Mouse (Mus musculus) kidney, embryonic 14.5 days (tissue): Measurements from ENCODE around the gene Kcnj2. TPM values are rescaled to one million over a fixed set of nuclear protein-coding genes. Genes with fewer than 3 reads are reported as not detected.

Experiments
- ATAC-seq: fragments of 200-750 bp; cut with Nextera tagmentation; 2 replicates; pipeline ENCODE4 v1.8.0; 2017; ENCODE audit warnings: moderate number of reproducible peaks, mild to moderate bottlenecking, moderate TSS enrichment, moderate library complexity; ENCODE audit not compliant: low FRiP score, low TSS enrichment
- H3K27ac ChIP-seq: fragments of 300-500 bp; sonication (generic); 2 replicates; pipeline ENCODE4 v1.5.1; 2014; ENCODE audit warnings: low read depth, mild to moderate bottlenecking, low read length, moderate library complexity, mixed read lengths
- H3K27me3 ChIP-seq: fragments of 300-500 bp; sonication (generic); 2 replicates; pipeline ENCODE4 v1.6.1; 2014; ENCODE audit warnings: mild to moderate bottlenecking, low read length; ENCODE audit not compliant: control insufficient read depth, insufficient read depth
- H3K36me3 ChIP-seq: fragments of 300-500 bp; sonication (generic); 2 replicates; pipeline ENCODE4 v1.6.1; 2014; ENCODE audit warnings: low read length, mixed read lengths; ENCODE audit not compliant: control insufficient read depth, insufficient read depth
- H3K4me1 ChIP-seq: fragments of 300-500 bp; sonication (generic); 2 replicates; pipeline ENCODE4 v1.6.1; 2014; ENCODE audit warnings: low read length, mixed read lengths; ENCODE audit not compliant: control insufficient read depth, insufficient read depth
- H3K4me2 ChIP-seq: fragments of 300-500 bp; sonication (generic); replicated peaks from 2 replicates; pipeline ENCODE4 v1.6.1; 2014; ENCODE audit warnings: low read depth, mild to moderate bottlenecking, low read length
- H3K4me3 ChIP-seq: fragments of 300-500 bp; sonication (generic); 2 replicates; pipeline ENCODE4 v1.5.1; 2014; ENCODE audit warnings: mild to moderate bottlenecking, low read length
- H3K9ac ChIP-seq: fragments of 300-500 bp; sonication (generic); 2 replicates; pipeline ENCODE4 v1.6.1; 2014; ENCODE audit warnings: low read depth, mild to moderate bottlenecking, low read length, moderate library complexity
- H3K9me3 ChIP-seq: fragments of 300-500 bp; sonication (generic); 2 replicates; pipeline ENCODE4 v1.6.1; 2016; ENCODE audit warnings: low read length; ENCODE audit not compliant: control insufficient read depth
- WGBS: fragments of 180-500 bp; shearing (Covaris S2); extraction: QIAGEN DNeasy Blood & Tissue Kit; methylation state at CpG from one replicate; pipeline ENCODE4 v1.1.7; 2014; 5-methylcytosine and 5-hydroxymethylcytosine counted together
- polyA plus RNA-seq: library from polyadenylated mRNA; unstranded; fragments of >200 nt; fragmentation: Nextera tagmentation; extraction: Ambion mirVana; gene quantifications from 2 replicates; pipeline ENCODE4 v1.2.1, GENCODE M21; 2014

The Kcnj2 gene
- polyA plus RNA-seq, 1 experiment from 2014 or later: 0.68 TPM

DNA sequence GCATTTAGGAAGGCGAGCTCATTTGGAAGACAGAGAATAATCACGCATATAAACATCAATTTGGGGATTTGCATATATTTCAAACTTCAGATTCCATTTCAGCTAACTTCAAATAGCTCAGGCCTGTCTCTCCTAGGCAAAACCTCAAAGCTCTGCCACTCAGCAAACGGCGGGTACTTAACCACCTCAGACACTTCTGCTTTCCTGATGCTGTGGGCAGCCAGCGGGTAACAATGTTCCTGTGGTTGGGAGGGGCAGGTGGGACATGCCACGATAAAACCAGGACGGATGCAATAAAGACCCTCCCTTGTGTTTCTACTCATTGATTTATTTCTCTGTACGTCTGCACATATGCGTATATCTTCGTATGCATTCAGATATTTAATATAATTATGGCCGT is 12.1 kb downstream of the Kcnj2 start:
- no peak for ATAC-seq
- H3K36me3 ChIP-seq: no peaks in the 10 kb centered on the region; the same call in 1 of the 2 replicates
- H3K9ac ChIP-seq: no peak overlapping the region
- no peak overlapping the region for H3K27ac ChIP-seq
- H3K4me3 ChIP-seq: no peak overlapping the region
- no peaks in the 10 kb centered on the region for H3K27me3 ChIP-seq
- H3K9me3 ChIP-seq: no peaks in the 10 kb centered on the region
- H3K4me1 ChIP-seq: no peaks in the 10 kb centered on the region
- no peak overlapping the region for H3K4me2 ChIP-seq
- WGBS: 82% methylated on average over 11 of the region's 11 CpGs

DNA sequence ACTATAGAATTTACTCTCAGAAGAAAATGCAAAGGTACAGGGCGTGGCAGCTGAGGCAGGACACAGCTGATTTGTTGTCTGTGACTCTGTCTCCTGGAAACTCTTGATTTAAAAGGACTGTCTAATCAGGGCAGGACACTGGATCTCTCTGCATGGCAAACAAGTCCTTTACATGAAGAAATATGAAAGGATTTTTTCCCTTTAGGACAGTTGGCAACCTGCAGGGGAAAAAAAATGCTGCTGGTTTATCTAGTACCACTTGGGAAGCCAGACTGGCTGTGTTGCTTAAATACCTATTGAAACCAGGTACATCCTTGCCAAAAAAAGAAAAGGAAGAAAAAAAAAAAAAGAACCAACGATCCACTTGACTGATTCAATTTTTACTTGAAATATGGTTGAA is 17.0 kb downstream of the Kcnj2 start:
- no peaks in the 10 kb centered on the region for H3K9me3 ChIP-seq
- H3K9ac ChIP-seq: no peak overlapping the region
- 79% methylated on average over 2 of the region's 2 CpGs for WGBS
- peaks cover 5% of the 10 kb centered on the region; the same call in 1 of the 2 replicates for H3K27me3 ChIP-seq
- H3K4me3 ChIP-seq: no peak overlapping the region
- no peak overlapping the region for H3K4me2 ChIP-seq
- H3K4me1 ChIP-seq: no peaks in the 10 kb centered on the region
- no peak overlapping the region for H3K27ac ChIP-seq
- H3K36me3 ChIP-seq: no peaks in the 10 kb centered on the region
- no peak for ATAC-seq

DNA sequence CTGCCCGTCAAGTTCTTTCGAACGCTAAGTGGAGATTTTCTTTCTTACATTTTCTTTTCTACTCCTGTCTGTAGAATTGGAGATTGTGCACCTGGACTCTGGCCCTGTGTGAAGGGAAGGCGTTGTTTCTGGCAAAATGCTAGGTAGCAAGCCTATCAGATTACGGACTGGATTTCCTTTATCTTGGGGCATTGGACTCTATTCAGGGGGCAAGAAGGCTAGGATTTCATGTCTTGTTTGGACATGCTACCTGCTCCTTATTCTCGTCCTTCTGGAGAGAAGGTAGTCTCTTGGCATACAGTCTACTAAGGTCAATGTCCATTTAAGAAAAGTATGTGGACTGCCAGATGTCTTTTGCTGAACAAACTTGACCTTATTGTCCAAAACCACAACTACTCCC is 21.0 kb downstream of the Kcnj2 start:
- no peak overlapping the region for H3K4me3 ChIP-seq
- no peaks in the 10 kb centered on the region for H3K9me3 ChIP-seq
- no peak overlapping the region for H3K9ac ChIP-seq
- ATAC-seq: no peak
- WGBS: 46% methylated on average over 6 of the region's 6 CpGs
- H3K36me3 ChIP-seq: no peaks in the 10 kb centered on the region
- H3K4me2 ChIP-seq: no peak overlapping the region
- H3K27ac ChIP-seq: no peak overlapping the region
- H3K27me3 ChIP-seq: peaks cover 10% of the 10 kb centered on the region; the same call in 1 of the 2 replicates
- peaks cover 5% of the 10 kb centered on the region; the same call in 1 of the 2 replicates for H3K4me1 ChIP-seq

DNA sequence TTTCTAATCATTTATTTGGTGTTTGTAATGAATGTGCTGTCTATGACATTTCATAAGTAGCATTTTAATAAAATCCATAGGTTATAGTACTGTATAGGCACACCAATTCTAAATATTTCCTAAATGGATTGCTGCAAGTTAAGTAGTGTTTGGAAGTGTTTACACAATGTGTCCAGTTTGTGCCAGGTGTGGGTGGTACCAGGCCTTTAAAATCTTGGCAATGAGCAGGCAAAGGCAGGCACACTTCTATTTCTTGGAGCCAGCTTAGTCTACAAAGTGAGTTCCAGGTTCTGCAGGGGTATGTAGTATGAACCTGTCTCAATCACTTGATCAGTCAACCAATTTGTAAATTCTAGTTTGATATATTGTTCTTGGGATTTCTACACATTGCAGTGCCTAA is 22.3 kb downstream of the Kcnj2 start:
- no peaks in the 10 kb centered on the region for H3K9me3 ChIP-seq

DNA sequence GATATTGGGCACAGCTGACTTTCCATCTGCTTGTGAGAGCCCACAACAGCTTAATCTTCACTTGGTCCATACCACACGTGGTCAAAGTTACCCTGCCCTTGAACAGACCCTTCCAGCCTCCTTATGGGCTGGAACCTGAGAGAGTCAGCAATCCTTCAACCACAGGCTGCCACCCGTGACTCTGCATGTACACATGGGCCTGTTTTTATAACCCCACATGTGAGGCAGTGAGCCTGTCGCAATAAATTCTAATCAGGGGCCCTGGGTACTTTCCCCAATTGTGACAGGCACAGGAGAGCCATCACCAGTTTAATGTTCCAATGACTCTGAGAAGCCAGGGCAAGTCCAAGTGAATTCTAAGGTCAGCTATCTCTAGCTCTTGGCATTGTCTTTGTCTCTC is 22.8 kb downstream of the Kcnj2 start:
- peaks cover 10% of the 10 kb centered on the region; the same call in 1 of the 2 replicates for H3K27me3 ChIP-seq
- H3K36me3 ChIP-seq: no peaks in the 10 kb centered on the region
- no peaks in the 10 kb centered on the region for H3K9me3 ChIP-seq
- H3K9ac ChIP-seq: no peak overlapping the region
- peak; percentile 93 for ATAC-seq
- WGBS: 9% methylated on average over 3 of the region's 3 CpGs
- no peak overlapping the region for H3K4me2 ChIP-seq
- H3K4me3 ChIP-seq: no peak overlapping the region
- H3K4me1 ChIP-seq: peaks cover 5% of the 10 kb centered on the region; the same call in 1 of the 2 replicates
- no peak overlapping the region for H3K27ac ChIP-seq

More for the DNA sequence above, 22.3 kb downstream of the Kcnj2 start:
- H3K4me2 ChIP-seq: no peak overlapping the region
- H3K4me3 ChIP-seq: no peak overlapping the region
- no peak overlapping the region for H3K9ac ChIP-seq
- peaks cover 10% of the 10 kb centered on the region; the same call in 1 of the 2 replicates for H3K27me3 ChIP-seq
- peaks cover 5% of the 10 kb centered on the region; the same call in 1 of the 2 replicates for H3K4me1 ChIP-seq
- no peaks in the 10 kb centered on the region for H3K36me3 ChIP-seq
- no peak overlapping the region for H3K27ac ChIP-seq
- ATAC-seq: no peak

DNA sequence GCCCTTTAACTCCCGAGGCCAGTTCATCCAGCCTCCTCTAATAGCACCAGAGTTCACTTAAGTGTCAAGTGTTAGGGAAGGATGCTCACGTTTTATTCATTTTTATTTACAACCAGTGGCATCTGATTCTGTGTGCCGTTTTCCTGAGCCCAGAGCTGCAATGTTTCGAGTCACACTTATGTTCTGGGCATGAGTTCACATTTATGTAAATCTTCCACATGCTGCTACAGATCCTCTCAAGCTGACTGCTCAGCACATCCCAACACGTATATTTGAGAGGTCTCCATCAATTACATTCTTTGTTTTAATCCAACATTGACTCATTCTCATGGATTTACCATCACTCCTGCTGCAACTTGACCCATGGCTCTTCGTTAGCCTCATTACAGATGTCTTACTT is 25.2 kb downstream of the Kcnj2 start:
- 55% methylated on average over 6 of the region's 6 CpGs for WGBS
- H3K36me3 ChIP-seq: no peaks in the 10 kb centered on the region

DNA sequence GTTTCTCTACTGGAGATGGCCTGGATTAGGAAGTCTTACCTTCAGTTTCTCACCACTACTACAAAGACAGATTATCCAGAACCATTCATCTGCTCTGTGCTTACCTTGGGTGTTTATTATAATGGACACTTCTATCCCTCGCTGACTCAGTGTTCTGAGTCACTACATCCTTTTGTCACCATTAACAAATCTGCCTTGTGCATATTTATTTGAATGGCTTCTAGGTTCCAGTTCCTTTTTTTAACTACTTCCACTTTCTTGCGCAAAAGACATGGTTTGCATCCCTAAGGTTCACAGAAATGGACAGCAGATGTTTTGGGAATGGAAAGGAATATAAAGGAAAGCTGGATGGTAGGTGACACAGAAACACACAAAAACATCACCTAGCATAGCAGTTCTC is 27.0 kb downstream of the Kcnj2 start:
- no peak for ATAC-seq
- 94% methylated on average over 2 of the region's 2 CpGs for WGBS
- Histone ChIP-seq H3K4me2 (no peak overlapping the region), H3K9ac (no peak overlapping the region), H3K4me1 (peaks cover 5% of the 10 kb centered on the region; the same call in 1 of the 2 replicates), H3K9me3 (no peaks in the 10 kb centered on the region), H3K4me3 (no peak overlapping the region), H3K36me3 (no peaks in the 10 kb centered on the region), H3K27ac (no peak overlapping the region), H3K27me3 (peaks cover 5% of the 10 kb centered on the region; the same call in 1 of the 2 replicates)

More for the DNA sequence above, 25.2 kb downstream of the Kcnj2 start:
- no peak for ATAC-seq
- no peaks in the 10 kb centered on the region for H3K9me3 ChIP-seq
- no peak overlapping the region for H3K9ac ChIP-seq
- peaks cover 7% of the 10 kb centered on the region; the same call in 1 of the 2 replicates for H3K27me3 ChIP-seq
- no peak overlapping the region for H3K4me3 ChIP-seq
- H3K27ac ChIP-seq: no peak overlapping the region
- H3K4me1 ChIP-seq: peaks cover 5% of the 10 kb centered on the region; the same call in 1 of the 2 replicates
- no peak overlapping the region for H3K4me2 ChIP-seq

DNA sequence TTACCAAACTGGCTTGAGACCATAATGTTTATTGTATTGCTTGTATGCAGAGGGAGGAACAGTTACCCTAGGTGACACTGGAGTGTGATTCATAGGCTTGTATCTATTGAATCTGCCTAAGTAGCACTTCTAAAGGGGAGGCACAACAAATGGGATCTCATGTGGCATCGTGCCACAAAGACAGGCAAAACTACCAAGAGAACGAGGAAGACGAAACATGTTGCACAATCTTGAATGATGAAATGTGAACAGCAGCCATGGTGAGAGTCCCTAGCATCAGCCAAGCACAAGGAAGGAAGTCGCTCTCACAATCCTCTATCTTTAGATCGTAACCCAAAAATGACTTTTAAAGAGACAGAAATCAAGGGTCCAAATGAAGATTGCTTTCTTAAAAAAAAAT is 30.6 kb downstream of the Kcnj2 start:
- H3K4me2 ChIP-seq: no peak overlapping the region
- no peaks in the 10 kb centered on the region for H3K27me3 ChIP-seq
- WGBS: 90% methylated on average over 5 of the region's 5 CpGs
- no peak overlapping the region for H3K4me3 ChIP-seq
- no peak overlapping the region for H3K27ac ChIP-seq
- ATAC-seq: no peak
- H3K4me1 ChIP-seq: no peaks in the 10 kb centered on the region
- H3K36me3 ChIP-seq: no peaks in the 10 kb centered on the region
- no peak overlapping the region for H3K9ac ChIP-seq
- H3K9me3 ChIP-seq: no peaks in the 10 kb centered on the region

DNA sequence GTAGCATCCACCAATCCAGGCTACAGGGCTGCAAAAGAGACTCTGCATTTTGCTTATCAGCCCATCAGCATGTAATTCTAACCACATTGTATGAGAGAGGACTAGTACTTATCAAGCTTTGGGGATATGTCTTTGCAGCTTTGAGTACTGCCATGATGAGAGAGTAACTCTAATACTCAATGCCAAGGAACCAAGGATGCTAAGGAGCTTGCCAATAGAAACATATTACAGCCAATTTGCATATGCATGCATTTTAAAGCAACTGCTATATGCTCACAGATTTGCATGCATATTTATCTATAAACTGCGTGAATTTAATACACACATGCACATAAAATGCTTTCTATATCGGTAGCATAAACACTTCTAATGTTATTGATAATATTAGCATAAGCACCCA is 34.2 kb downstream of the Kcnj2 start:
- Histone ChIP-seq H3K9me3 (no peaks in the 10 kb centered on the region), H3K36me3 (no peaks in the 10 kb centered on the region), H3K4me2 (no peak overlapping the region), H3K4me1 (no peaks in the 10 kb centered on the region), H3K4me3 (no peak overlapping the region), H3K27me3 (no peaks in the 10 kb centered on the region), H3K9ac (no peak overlapping the region), H3K27ac (no peak overlapping the region)
- no peak for ATAC-seq
- 87% methylated on average over 2 of the region's 2 CpGs for WGBS
